Mouse (Mus musculus) midbrain, embryonic 14.5 days (tissue): ENCODE data around the gene Rimklb. TPM values are rescaled to one million over a fixed set of nuclear protein-coding genes. Genes with fewer than 3 reads are reported as not detected.
"Not testable (repeated sequence)": the region's sequence is repeated elsewhere in the genome, so short reads cannot be mapped to it uniquely, and the experiment has no call there.

Source experiments
- ATAC-seq: fragments of 200-750 bp; cut with Nextera tagmentation; 2 replicates; pipeline ENCODE4 v1.8.0; 2017; ENCODE audit warnings: moderate number of reproducible peaks, moderate library complexity; ENCODE audit not compliant: low FRiP score, low TSS enrichment
- DNase-seq: peaks from one replicate; pipeline ENCODE4 v3.0.0-alpha.2; 2015
- H3K27ac ChIP-seq: fragments of 300-500 bp; sonication (generic); replicated peaks from 2 replicates; pipeline ENCODE4 v1.5.1; 2014; ENCODE audit warnings: mild to moderate bottlenecking, low read depth, low read length, moderate library complexity
- H3K27me3 ChIP-seq: fragments of 300-500 bp; sonication (generic); 2 replicates; pipeline ENCODE4 v1.6.1; 2014; ENCODE audit warnings: low read length, control low read depth, mixed read lengths; ENCODE audit not compliant: control insufficient read depth, insufficient read depth
- H3K36me3 ChIP-seq: fragments of 300-500 bp; sonication (generic); 2 replicates; pipeline ENCODE4 v1.6.1; 2014; ENCODE audit warnings: low read length, control low read depth; ENCODE audit not compliant: control insufficient read depth, insufficient read depth
- H3K4me1 ChIP-seq: fragments of 300-500 bp; sonication (generic); 2 replicates; pipeline ENCODE4 v1.6.1; 2014; ENCODE audit warnings: mild to moderate bottlenecking, antibody characterized with exemption, low read length, control low read depth; ENCODE audit not compliant: control insufficient read depth, insufficient read depth
- H3K4me2 ChIP-seq: fragments of 300-500 bp; sonication (generic); 2 replicates; pipeline ENCODE4 v1.6.1; 2014; ENCODE audit warnings: mild to moderate bottlenecking, low read length, moderate library complexity
- H3K4me3 ChIP-seq: fragments of 300-500 bp; sonication (generic); replicated peaks from 2 replicates; pipeline ENCODE4 v1.5.1; 2014; ENCODE audit warnings: low read depth, low read length
- H3K9ac ChIP-seq: fragments of 300-500 bp; sonication (generic); replicated peaks from 2 replicates; pipeline ENCODE4 v1.6.1; 2014; ENCODE audit warnings: mild to moderate bottlenecking, low read length, moderate library complexity
- H3K9me3 ChIP-seq: fragments of 300-500 bp; sonication (generic); 2 replicates; pipeline ENCODE4 v1.6.1; 2016; ENCODE audit warnings: low read length, control low read depth, mixed read lengths; ENCODE audit not compliant: control insufficient read depth
- WGBS: fragments of 180-500 bp; shearing (Covaris S2); extraction: QIAGEN DNeasy Blood & Tissue Kit; methylation state at CpG from one replicate; pipeline ENCODE4 v1.1.7; 2014; 5-methylcytosine and 5-hydroxymethylcytosine counted together
- polyA plus RNA-seq: library from polyadenylated mRNA; unstranded; fragments of >200 nt; fragmentation: Nextera tagmentation; extraction: Ambion mirVana; gene quantifications from 2 replicates; pipeline ENCODE4 v1.2.1, GENCODE M21; 2014

Rimklb gene
- polyA plus RNA-seq, 1 experiment from 2014 or later, result 133 TPM

DNA sequence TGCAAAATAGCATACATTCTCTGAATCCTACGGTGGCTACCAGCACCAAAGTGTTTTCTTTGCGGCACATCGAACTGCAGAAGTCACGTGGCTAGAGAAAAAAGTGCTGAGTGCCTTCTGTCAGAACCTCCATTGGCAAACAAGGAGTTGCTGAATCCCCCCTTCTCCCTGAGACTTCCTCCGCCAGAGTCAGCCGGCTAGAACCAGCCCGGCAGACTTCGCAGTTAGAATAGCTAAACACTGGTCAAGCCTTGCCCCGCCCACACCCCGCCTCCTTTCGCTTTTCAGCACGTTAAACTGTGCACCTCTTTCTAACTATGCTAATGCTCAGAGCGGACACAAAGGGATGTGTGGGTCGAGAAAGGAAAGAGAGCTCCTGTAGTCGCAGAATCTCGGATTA lies 7.0 kb downstream of the Rimklb start:
- ATAC-seq (peak; percentile 76), DNase-seq (peak; percentile 91)
- Histone ChIP-seq H3K9ac (peak overlapping the region; percentile 38; the same call in 1 of the 2 replicates), H3K27me3 (no peaks in the 10 kb centered on the region), H3K4me2 (peak overlapping the region; percentile 60), H3K4me1 (peaks cover 14% of the 10 kb centered on the region), H3K9me3 (no peaks in the 10 kb centered on the region), H3K4me3 (peak overlapping the region; percentile 30), H3K27ac (peak overlapping the region; percentile 65), H3K36me3 (no peaks in the 10 kb centered on the region)
- WGBS, result under 1% methylated on average over 16 of the region's 16 CpGs

GRCm38 (mm10) chr6:122490929-122491512 lies 7.5 kb downstream of the Rimklb start:
- H3K9ac ChIP-seq, result peak overlapping the region; percentile 38; the same call in 1 of the 2 replicates
- peak; percentile 54 for DNase-seq
- no peaks in the 10 kb centered on the region for H3K36me3 ChIP-seq
- 24% methylated on average over 15 of the region's 15 CpGs for whole genome bisulfite sequencing
- peak overlapping the region; percentile 60 for H3K4me2 ChIP-seq
- H3K4me3 ChIP-seq, result peak overlapping the region; percentile 30
- no peaks in the 10 kb centered on the region for H3K27me3 ChIP-seq
- peaks cover 14% of the 10 kb centered on the region for H3K4me1 ChIP-seq
- no peaks in the 10 kb centered on the region for H3K9me3 ChIP-seq
- H3K27ac ChIP-seq, result peak overlapping the region; percentile 65
- no peak for ATAC-seq

- ATAC-seq, result peak; percentile 93
- Histone ChIP-seq H3K4me1 (peaks cover 26% of the 10 kb centered on the region), H3K27me3 (no peaks in the 10 kb centered on the region), H3K9ac (peak overlapping the region; percentile 92), H3K4me3 (peak overlapping the region; percentile 66), H3K27ac (peak overlapping the region; percentile 99), H3K4me2 (peak overlapping the region; percentile 62), H3K9me3 (no peaks in the 10 kb centered on the region), H3K36me3 (no peaks in the 10 kb centered on the region)
- 1% methylated on average over 66 of the region's 111 CpGs for WGBS
- DNase-seq, result peak; percentile 96
Measured at GRCm38 (mm10) chr6:122486297-122487117, 12.1 kb downstream of the Rimklb start.

GRCm38 (mm10) chr6:122485401-122486296 lies 12.9 kb downstream of the Rimklb start:
- Histone ChIP-seq H3K4me1 (peaks cover 20% of the 10 kb centered on the region), H3K9me3 (no peaks in the 10 kb centered on the region), H3K36me3 (no peaks in the 10 kb centered on the region), H3K27me3 (no peaks in the 10 kb centered on the region), H3K4me2 (peak overlapping the region; percentile 62), H3K27ac (peak overlapping the region; percentile 99), H3K4me3 (peak overlapping the region; percentile 66), H3K9ac (peak overlapping the region; percentile 92)
- ATAC-seq (peak; percentile 77), DNase-seq (peak; percentile 72)
- WGBS, result 2% methylated on average over 69 of the region's 91 CpGs

DNA sequence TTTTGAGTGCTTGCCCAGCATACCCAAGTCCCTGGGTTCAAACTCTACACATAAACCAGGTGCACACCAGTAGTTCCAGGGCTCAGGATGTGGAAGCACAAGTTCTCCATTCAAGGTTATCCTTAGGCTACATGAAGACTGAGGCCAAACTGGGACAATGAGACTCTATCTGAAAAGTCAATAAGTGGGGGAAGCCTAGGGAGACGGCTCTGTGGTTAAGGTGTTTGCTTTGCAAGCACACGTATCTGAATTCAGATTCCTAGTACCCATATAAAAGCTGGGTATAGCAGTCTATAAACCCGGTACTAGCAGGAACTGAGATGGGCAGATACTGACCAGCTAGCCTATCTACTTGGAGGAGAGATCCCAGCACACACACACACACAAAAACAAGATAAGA lies 20.5 kb downstream of the Rimklb start:
- no peak for ATAC-seq
- H3K36me3 ChIP-seq, result no peaks in the 10 kb centered on the region
- no peak overlapping the region for H3K4me2 ChIP-seq
- DNase-seq, result no peak
- H3K4me1 ChIP-seq, result peaks cover 11% of the 10 kb centered on the region; the same call in 1 of the 2 replicates
- no peaks in the 10 kb centered on the region for H3K27me3 ChIP-seq
- WGBS, result 85% methylated on average over 3 of the region's 3 CpGs
- no peak overlapping the region for H3K27ac ChIP-seq
- no peak overlapping the region for H3K9ac ChIP-seq
- no peak overlapping the region for H3K4me3 ChIP-seq
- no peaks in the 10 kb centered on the region for H3K9me3 ChIP-seq

DNA sequence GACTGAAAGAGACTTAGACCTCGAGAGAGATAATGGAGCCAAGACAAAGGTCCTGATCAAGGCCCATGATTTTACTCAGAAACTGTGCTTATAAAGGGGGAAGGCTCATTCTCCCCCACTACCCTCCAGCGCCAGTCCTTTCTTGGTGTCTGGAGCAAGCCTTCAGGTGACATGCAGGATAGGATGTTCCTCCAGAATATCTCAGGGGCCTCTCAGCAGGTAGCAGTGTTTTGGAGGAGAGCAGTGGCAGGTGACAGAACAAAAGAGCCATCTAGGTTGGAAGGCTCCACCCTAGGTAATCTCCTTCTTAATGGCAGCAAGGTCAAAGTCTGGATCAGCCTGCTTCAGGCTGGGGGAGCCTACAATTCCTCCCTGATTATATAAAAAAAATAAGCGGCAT lies 27.1 kb downstream of the Rimklb start:
- H3K4me3 ChIP-seq, H3K4me1 ChIP-seq, H3K9ac ChIP-seq, H3K9me3 ChIP-seq, DNase-seq, H3K4me2 ChIP-seq, H3K27me3 ChIP-seq, H3K27ac ChIP-seq, ATAC-seq: not testable (repeated sequence)
- H3K36me3 ChIP-seq, result peaks cover 53% of the 10 kb centered on the region
- 92% methylated on average over 3 of the region's 3 CpGs for WGBS

DNA sequence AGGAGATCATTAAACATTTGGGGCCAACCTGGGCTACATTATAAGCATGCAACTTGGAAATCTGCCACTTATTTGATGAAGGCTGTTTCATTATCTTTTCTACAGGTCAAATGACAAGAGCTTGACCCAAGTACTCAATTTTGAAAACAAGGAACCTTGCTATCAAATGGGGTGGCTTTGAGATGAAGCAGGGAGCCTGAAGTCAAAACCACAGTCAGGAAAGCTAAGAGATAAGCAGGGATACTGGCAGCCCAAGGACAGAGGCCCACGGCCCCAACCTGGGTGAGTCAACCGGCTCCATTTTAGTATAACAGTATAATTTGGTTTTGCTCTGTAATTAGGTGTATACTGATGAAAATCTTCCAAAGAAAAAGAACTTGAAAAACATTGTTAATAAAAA lies 28.3 kb downstream of the Rimklb start:
- 100% methylated on average over 2 of the region's 2 CpGs for WGBS
- no peaks in the 10 kb centered on the region for H3K9me3 ChIP-seq

GRCm38 (mm10) chr6:122469030-122469640 lies 29.4 kb downstream of the Rimklb start:
- Histone ChIP-seq H3K4me2 (no peak overlapping the region), H3K9ac (no peak overlapping the region), H3K36me3 (peaks cover 66% of the 10 kb centered on the region), H3K27me3 (no peaks in the 10 kb centered on the region), H3K4me3 (no peak overlapping the region), H3K4me1 (no peaks in the 10 kb centered on the region), H3K27ac (no peak overlapping the region), H3K9me3 (no peaks in the 10 kb centered on the region)
- WGBS, result 96% methylated on average over 15 of the region's 15 CpGs
- DNase-seq (no peak), ATAC-seq (no peak)

More for the DNA sequence above, 28.3 kb downstream of the Rimklb start:
- Histone ChIP-seq H3K27ac (no peak overlapping the region), H3K27me3 (no peaks in the 10 kb centered on the region), H3K36me3 (peaks cover 63% of the 10 kb centered on the region), H3K4me3 (no peak overlapping the region), H3K4me2 (no peak overlapping the region), H3K9ac (no peak overlapping the region), H3K4me1 (no peaks in the 10 kb centered on the region)
- DNase-seq, result no peak
- ATAC-seq, result no peak
